Mouse (Mus musculus) embryonic fibroblast, embryonic 13.5 days (primary cell): ENCODE results near the gene Sox12.

Experiments used
- CTCF ChIP-seq: IDR thresholded peaks from 2 replicates; pipeline ENCODE4 v1.5.1; 2011; ENCODE audit warnings: mild to moderate bottlenecking, control low read depth, low read length, moderate library complexity, borderline replicate concordance; ENCODE audit not compliant: insufficient read depth
- POLR2A ChIP-seq: IDR thresholded peaks from 2 replicates; pipeline ENCODE4 v1.6.1; 2011; ENCODE audit warnings: low read depth, mild to moderate bottlenecking, control low read depth, low read length, moderate library complexity

- TF ChIP-seq CTCF (no peak), POLR2A (no peak)
Measured at GRCm38 (mm10) chr2:152347722-152348121, 50.1 kb downstream of the Sox12 start.
